Comparison of ENCODE assay signal across 19 mouse cellular contexts in genomic region chr11:45154497-45154896, GRCm38 (mm10).
DNase-seq lines count a peak whose midpoint lies in the region; ATAC-seq lines count a peak whose summit lies in the region.
"Had no signal": no experiment of that assay in that cellular context is flagged by ENCODE, and none has a peak within 500 bp of the region (broad histone marks: within the 10 kb centered on the region; RNA-seq: fewer than 3 reads in every experiment).

No protein-coding gene starts in this region.

- WGBS in forebrain, embryonic 12.5 days, result 71% methylated on average over 8 of the region's 8 CpGs
- 91% methylated on average over 8 of the region's 8 CpGs for WGBS in forebrain, embryonic 10.5 days
- WGBS in midbrain, embryonic 14.5 days, result 54% methylated on average over 8 of the region's 8 CpGs
- WGBS in midbrain, embryonic 16.5 days, result 48% methylated on average over 8 of the region's 8 CpGs
- WGBS in hindbrain, embryonic 15.5 days, result 24% methylated on average over 8 of the region's 8 CpGs
- 14% methylated on average over 8 of the region's 8 CpGs for WGBS in neural tube, embryonic 13.5 days

- H3K9me3 ChIP-seq in forebrain, embryonic 12.5 days, result no peaks in the 10 kb centered on the region
- H3K9me3 ChIP-seq in forebrain, embryonic 10.5 days, result no peaks in the 10 kb centered on the region
- no peaks in the 10 kb centered on the region for H3K9me3 ChIP-seq in midbrain, embryonic 14.5 days (ENCODE audit: control insufficient read depth, low read length)
- H3K9me3 ChIP-seq in midbrain, embryonic 16.5 days (replicated peaks; ENCODE audit: control insufficient read depth, low read length, poor library complexity, severe bottlenecking), result no peaks in the 10 kb centered on the region
- H3K9me3 ChIP-seq in hindbrain, embryonic 15.5 days, result no peaks in the 10 kb centered on the region
- no peaks in the 10 kb centered on the region for H3K9me3 ChIP-seq in neural tube, embryonic 13.5 days
- H3K9me3 ChIP-seq: embryonic facial prominence, embryonic 10.5 days; intestine, embryonic 15.5 days had no signal

- DNase-seq in forebrain, embryonic 10.5 days (ENCODE audit: extremely low spot score, low spot score), result no peak
- DNase-seq in midbrain, embryonic 14.5 days, result peak; percentile 28
- DNase-seq in urinary bladder, postnatal 14 days (ENCODE audit: low spot score), result no peak
- no peak for DNase-seq in natural killer cell, adult 2 months (ENCODE audit: low spot score in 2 of 2)
- DNase-seq: adrenal gland, postnatal 36 days; cerebellum, adult 9-10 months; heart, adult 2 months; heart, postnatal 10 days; kidney, postnatal 14 days; liver; lung, adult 18-20 months; lung, postnatal 4 days had no signal

- no peak overlapping the region for H3K4me2 ChIP-seq in forebrain, embryonic 12.5 days
- H3K4me2 ChIP-seq in midbrain, embryonic 14.5 days (ENCODE audit: low read length), result no peak overlapping the region
- no peak overlapping the region for H3K4me2 ChIP-seq in midbrain, embryonic 16.5 days (ENCODE audit: low read length)
- peak overlapping the region; percentile 19; the same call in 1 of the 2 replicates for H3K4me2 ChIP-seq in hindbrain, embryonic 15.5 days
- H3K4me2 ChIP-seq in neural tube, embryonic 13.5 days, result peak overlapping the region; percentile 26
- H3K4me2 ChIP-seq: intestine, embryonic 15.5 days had no signal

- H3K27ac ChIP-seq in forebrain, embryonic 12.5 days, result 0 out of 2 replicates have a peak overlapping the region, but pooled peaks have one; percentile 36
- H3K27ac ChIP-seq in forebrain, embryonic 10.5 days, result no peak overlapping the region
- 0 out of 2 replicates have a peak overlapping the region, but pooled peaks have one; percentile 13 for H3K27ac ChIP-seq in midbrain, embryonic 14.5 days (replicated peaks; ENCODE audit: low read depth, low read length)
- no peak overlapping the region for H3K27ac ChIP-seq in midbrain, embryonic 16.5 days (ENCODE audit: low read length)
- H3K27ac ChIP-seq in hindbrain, embryonic 15.5 days (replicated peaks), result peak overlapping the region; percentile 72
- peak overlapping the region; percentile 81 for H3K27ac ChIP-seq in neural tube, embryonic 13.5 days (replicated peaks)
- H3K27ac ChIP-seq: embryonic facial prominence, embryonic 10.5 days; heart, adult 2 months; intestine, embryonic 15.5 days had no signal

- no peaks in the 10 kb centered on the region for H3K4me1 ChIP-seq in forebrain, embryonic 12.5 days
- H3K4me1 ChIP-seq in forebrain, embryonic 10.5 days, result no peaks in the 10 kb centered on the region
- no peaks in the 10 kb centered on the region for H3K4me1 ChIP-seq in midbrain, embryonic 14.5 days (ENCODE audit: control insufficient read depth, insufficient read depth, low read length)
- no peaks in the 10 kb centered on the region for H3K4me1 ChIP-seq in midbrain, embryonic 16.5 days (ENCODE audit: control insufficient read depth, insufficient read depth, low read length)
- peaks cover 10% of the 10 kb centered on the region for H3K4me1 ChIP-seq in hindbrain, embryonic 15.5 days (replicated peaks)
- peaks cover 21% of the 10 kb centered on the region for H3K4me1 ChIP-seq in neural tube, embryonic 13.5 days (replicated peaks)
- H3K4me1 ChIP-seq: embryonic facial prominence, embryonic 10.5 days; intestine, embryonic 15.5 days had no signal

- no peak for ATAC-seq in forebrain, embryonic 12.5 days (ENCODE audit: low FRiP score)
- no peak for ATAC-seq in midbrain, embryonic 14.5 days (ENCODE audit: low FRiP score, low TSS enrichment)
- ATAC-seq in midbrain, embryonic 16.5 days, result no peak
- peak; percentile 81; the same call in 1 of the 2 replicates for ATAC-seq in hindbrain, embryonic 15.5 days (ENCODE audit: low FRiP score, low read depth)
- ATAC-seq in neural tube, embryonic 13.5 days (ENCODE audit: low read depth), result peak; percentile 91
- ATAC-seq: intestine, embryonic 15.5 days had no signal

- H3K36me3 ChIP-seq in forebrain, embryonic 12.5 days (replicated peaks), result no peaks in the 10 kb centered on the region
- no peaks in the 10 kb centered on the region for H3K36me3 ChIP-seq in forebrain, embryonic 10.5 days (replicated peaks)
- H3K36me3 ChIP-seq in midbrain, embryonic 14.5 days (ENCODE audit: control insufficient read depth, insufficient read depth, low read length), result no peaks in the 10 kb centered on the region
- H3K36me3 ChIP-seq in midbrain, embryonic 16.5 days (ENCODE audit: control insufficient read depth, insufficient read depth, low read length), result no peaks in the 10 kb centered on the region
- H3K36me3 ChIP-seq in hindbrain, embryonic 15.5 days, result no peaks in the 10 kb centered on the region
- H3K36me3 ChIP-seq in neural tube, embryonic 13.5 days, result no peaks in the 10 kb centered on the region
- H3K36me3 ChIP-seq: embryonic facial prominence, embryonic 10.5 days; intestine, embryonic 15.5 days had no signal

- H3K9ac ChIP-seq in forebrain, embryonic 12.5 days, result no peak overlapping the region
- no peak overlapping the region for H3K9ac ChIP-seq in midbrain, embryonic 14.5 days (replicated peaks; ENCODE audit: low read length)
- no peak overlapping the region for H3K9ac ChIP-seq in midbrain, embryonic 16.5 days (ENCODE audit: low read depth, low read length)
- no peak overlapping the region for H3K9ac ChIP-seq in hindbrain, embryonic 15.5 days
- peak overlapping the region; percentile 31; the same call in 1 of the 2 replicates for H3K9ac ChIP-seq in neural tube, embryonic 13.5 days
- H3K9ac ChIP-seq: intestine, embryonic 15.5 days had no signal

- no peaks in the 10 kb centered on the region for H3K27me3 ChIP-seq in forebrain, embryonic 12.5 days
- H3K27me3 ChIP-seq in forebrain, embryonic 10.5 days (ENCODE audit: poor library complexity, severe bottlenecking), result no peaks in the 10 kb centered on the region
- H3K27me3 ChIP-seq in midbrain, embryonic 14.5 days (ENCODE audit: control insufficient read depth, insufficient read depth, low read length), result no peaks in the 10 kb centered on the region
- no peaks in the 10 kb centered on the region for H3K27me3 ChIP-seq in midbrain, embryonic 16.5 days (ENCODE audit: control insufficient read depth, insufficient read depth, low read depth, low read length)
- H3K27me3 ChIP-seq in hindbrain, embryonic 15.5 days, result no peaks in the 10 kb centered on the region
- no peaks in the 10 kb centered on the region for H3K27me3 ChIP-seq in neural tube, embryonic 13.5 days
- H3K27me3 ChIP-seq: intestine, embryonic 15.5 days had no signal

- H3K4me3 ChIP-seq in forebrain, embryonic 12.5 days (replicated peaks), result no peak overlapping the region
- no peak overlapping the region for H3K4me3 ChIP-seq in forebrain, embryonic 10.5 days
- H3K4me3 ChIP-seq in midbrain, embryonic 14.5 days (replicated peaks; ENCODE audit: low read depth, low read length), result no peak overlapping the region
- no peak overlapping the region for H3K4me3 ChIP-seq in midbrain, embryonic 16.5 days (ENCODE audit: low read depth, low read length)
- H3K4me3 ChIP-seq in hindbrain, embryonic 15.5 days, result no peak overlapping the region
- H3K4me3 ChIP-seq in neural tube, embryonic 13.5 days, result no peak overlapping the region
- H3K4me3 ChIP-seq: embryonic facial prominence, embryonic 10.5 days; erythroblast, embryonic 14.5 days; heart, adult 2 months; intestine, embryonic 15.5 days had no signal

Comparison
In these comparisons a context has a peak if more than half of its experiments do, and no peak if none do; other contexts are left out.
1. H3K27ac ChIP-seq: peak in forebrain, embryonic 12.5 days (single experiment), midbrain, embryonic 14.5 days (single experiment), hindbrain, embryonic 15.5 days (single experiment) and neural tube, embryonic 13.5 days (single experiment); none in forebrain, embryonic 10.5 days (single experiment) and midbrain, embryonic 16.5 days (single experiment).
2. ATAC-seq: peak in hindbrain, embryonic 15.5 days (single experiment) and neural tube, embryonic 13.5 days (single experiment); none in forebrain, embryonic 12.5 days (single experiment), midbrain, embryonic 14.5 days (single experiment) and midbrain, embryonic 16.5 days (single experiment).
3. H3K4me2 ChIP-seq: peak in hindbrain, embryonic 15.5 days (single experiment) and neural tube, embryonic 13.5 days (single experiment); none in forebrain, embryonic 12.5 days (single experiment), midbrain, embryonic 14.5 days (single experiment) and midbrain, embryonic 16.5 days (single experiment).